Mouse (Mus musculus) 3134 (cell line): ENCODE data around the gene Mcpt4.
"Not testable (repeated sequence)": the region's sequence is repeated elsewhere in the genome, so short reads cannot be mapped to it uniquely, and the experiment has no call there.

ENCODE experiments used
- DNase-seq: peaks from one replicate; pipeline ENCODE4 v3.0.0-alpha.2; 2011; ENCODE audit warnings: low spot score; ENCODE audit not compliant: insufficient read length; ENCODE audit errors: extremely low read depth

Mcpt4 gene

DNA sequence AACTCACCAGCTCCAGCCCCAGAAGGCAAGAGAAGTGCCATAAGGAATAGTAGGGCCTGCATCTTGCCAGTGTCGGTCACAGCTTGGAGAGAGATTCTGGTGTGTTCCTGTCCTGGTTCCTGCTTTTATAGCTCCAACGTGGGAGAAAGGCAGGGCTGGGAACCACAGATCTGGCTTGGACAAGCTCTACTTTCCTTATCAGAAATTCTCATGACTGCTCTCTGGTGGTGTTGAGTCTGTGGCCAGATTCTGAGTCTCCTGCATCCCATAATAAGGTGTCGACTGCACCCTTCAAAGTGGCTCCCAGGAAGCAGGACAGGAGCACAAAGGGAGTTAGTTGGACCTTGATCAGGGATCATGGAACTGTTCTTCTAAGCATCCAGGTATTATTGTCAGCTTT lies at the start of gene Mcpt4:
Mcpt4 (minus strand) TSS at position 101 of the 400 bp plus-strand sequence.
- not testable (repeated sequence) for DNase-seq

GRCm38 (mm10) chr14:56105447-56106180 lies 43.5 kb upstream of the Mcpt4 start:
- no peak for DNase-seq

DNA sequence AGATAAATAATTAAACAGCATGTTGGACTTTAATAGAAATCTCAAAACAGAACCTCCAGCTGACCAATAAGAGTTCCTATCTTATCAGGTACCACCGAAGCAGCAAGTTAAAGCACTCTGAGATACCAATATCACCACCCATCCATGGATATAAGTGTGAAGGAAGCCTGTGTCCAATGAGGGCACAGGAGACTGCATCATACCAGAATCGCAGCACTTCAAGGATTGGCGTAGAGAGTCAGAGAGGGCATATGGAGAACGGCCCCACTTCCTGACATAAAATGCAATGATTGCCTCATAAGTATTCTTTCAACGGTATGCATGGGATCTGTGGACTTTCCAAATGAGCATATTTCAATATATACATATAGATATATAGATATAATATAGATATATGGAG lies 42.9 kb upstream of the Mcpt4 start:
- DNase-seq, result no peak

DNA sequence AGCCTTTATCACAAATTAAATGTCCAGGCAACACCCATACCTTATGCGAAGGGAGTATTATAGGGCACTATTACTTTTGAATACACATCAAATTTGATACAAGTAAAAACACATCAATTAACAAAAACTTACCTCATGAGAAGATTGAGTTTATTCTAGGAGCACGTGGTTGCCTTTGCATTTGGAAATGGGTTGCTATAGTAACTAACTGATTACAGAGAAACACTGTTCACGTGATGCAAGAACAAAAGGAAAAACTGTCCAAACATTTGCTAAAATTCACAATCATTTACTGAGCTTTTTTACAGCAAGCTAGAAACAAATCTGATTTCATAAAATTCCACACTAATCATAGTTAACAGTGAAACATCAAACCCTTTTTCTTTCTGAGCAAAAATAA lies 41.3 kb upstream of the Mcpt4 start:
- DNase-seq, result no peak

- DNase-seq, result no peak
These were observed 40.3 kb upstream of the Mcpt4 start, which contains the start of gene Ctsg for GRCm38 (mm10) chr14:56102386-56102785. Ctsg (minus strand) TSS chr14:56102574.

DNA sequence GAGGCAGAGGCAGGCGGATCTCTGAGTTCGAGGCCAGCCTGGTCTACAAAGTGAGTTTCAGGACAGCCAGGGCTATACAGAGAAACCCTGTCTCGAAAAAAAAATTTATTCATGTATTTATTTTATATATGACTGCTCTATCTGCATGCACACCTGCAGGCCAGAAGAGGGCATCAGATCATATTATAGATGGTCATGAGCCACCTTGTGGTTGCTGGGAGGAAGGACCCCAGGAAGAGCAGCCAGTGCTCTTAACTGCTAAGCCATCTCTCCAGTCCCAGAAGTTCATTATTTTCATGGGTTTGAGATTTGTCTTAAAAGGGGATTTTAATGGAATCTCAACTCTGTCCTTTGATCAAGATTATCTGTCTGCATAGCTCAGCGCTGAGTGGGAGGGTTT lies 36.8 kb upstream of the Mcpt4 start:
- peak; percentile 9 for DNase-seq

DNA sequence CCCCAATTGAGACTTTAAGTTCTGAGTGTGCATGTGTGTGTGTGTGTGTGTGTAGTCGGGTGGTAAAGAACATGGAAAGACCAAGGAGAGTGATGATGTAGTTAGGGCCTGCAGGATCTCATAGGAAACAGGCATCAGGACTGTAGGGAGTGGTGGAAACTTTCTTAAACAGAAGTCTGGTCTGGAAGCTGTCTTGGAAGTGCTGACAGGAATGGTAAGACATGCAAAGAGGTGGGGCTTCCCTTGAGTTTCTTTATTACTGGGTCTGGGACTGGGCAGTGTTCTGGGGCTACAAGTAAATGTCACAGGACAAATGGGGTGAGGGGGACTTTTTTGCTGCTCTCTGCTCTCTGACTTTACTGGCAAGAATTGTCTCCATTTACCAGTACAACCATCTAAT lies 35.5 kb upstream of the Mcpt4 start:
- DNase-seq, result no peak

DNA sequence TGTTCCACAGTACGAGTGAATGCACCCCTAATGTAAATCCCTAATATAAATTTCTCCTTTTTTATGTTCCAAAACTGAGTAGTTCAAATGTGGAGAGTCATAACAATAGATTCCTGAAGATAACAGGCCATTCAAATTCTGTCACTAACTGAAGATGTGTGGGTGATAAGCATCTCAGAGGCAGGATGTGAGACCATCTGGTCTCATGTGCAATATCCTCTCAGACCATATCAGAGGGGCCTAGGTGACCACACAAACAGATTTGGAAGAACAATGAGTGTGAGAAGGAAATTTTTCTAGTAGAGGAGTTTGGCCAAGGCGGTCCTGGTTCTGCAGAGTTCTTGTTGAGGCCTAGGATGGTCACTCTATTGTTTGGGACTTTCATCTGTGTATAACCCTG lies 31.2 kb upstream of the Mcpt4 start:
- no peak for DNase-seq

DNA sequence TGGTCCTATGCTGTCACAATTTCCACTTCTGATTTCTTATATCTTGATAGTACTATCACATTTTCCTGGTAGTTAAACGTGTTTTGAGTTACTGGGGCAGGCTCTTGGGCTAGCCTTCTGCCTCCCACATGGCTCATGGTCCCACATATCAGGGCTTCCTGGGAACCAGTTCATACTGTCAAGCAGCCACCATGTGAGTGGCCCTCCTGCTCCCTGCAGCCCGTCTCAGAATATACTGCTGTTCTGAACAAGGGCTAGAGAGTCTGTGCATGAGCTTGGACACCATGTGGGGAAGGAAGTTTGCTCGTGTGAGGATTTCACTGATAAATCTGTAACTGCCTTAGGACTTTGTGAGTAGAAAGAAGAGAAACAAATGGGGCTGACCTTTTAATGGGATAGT lies 24.6 kb upstream of the Mcpt4 start:
- no peak for DNase-seq

DNA sequence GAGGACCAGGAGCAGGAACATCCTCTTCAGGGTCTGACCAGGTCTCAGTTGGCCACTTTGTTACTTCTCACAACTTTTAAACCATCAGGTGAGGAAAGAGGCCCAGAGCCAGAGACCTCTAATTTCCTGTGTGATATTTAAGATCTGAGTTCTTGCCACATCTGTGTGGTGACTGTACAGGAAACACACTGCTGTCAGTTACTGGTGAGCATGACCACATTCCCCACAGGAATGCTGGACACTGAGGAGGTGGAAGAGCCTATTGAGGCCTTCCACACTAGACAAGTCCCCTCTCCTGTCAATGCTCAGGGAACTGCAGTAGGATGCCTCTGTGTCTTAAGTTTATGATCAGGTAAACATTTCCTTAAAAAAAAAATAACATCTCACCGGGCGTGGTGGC lies 23.1 kb upstream of the Mcpt4 start, which contains the start of gene Mcpt8:
Mcpt8 (minus strand) TSS at position 107 of the 400 bp plus-strand sequence.
- DNase-seq, result peak; percentile 32

GRCm38 (mm10) chr14:56082016-56082415 lies 19.9 kb upstream of the Mcpt4 start:
- DNase-seq, result no peak

GRCm38 (mm10) chr14:56057722-56058121 lies 4.4 kb downstream of the Mcpt4 start:
- no peak for DNase-seq

GRCm38 (mm10) chr14:56055408-56055807 lies 6.7 kb downstream of the Mcpt4 start:
- no peak for DNase-seq

- DNase-seq, result not testable (repeated sequence)
These were observed 20.3 kb downstream of the Mcpt4 start, which contains the start of gene Mcpt2 for GRCm38 (mm10) chr14:56041792-56042191. Mcpt2 (plus strand) TSS chr14:56042041.

DNA sequence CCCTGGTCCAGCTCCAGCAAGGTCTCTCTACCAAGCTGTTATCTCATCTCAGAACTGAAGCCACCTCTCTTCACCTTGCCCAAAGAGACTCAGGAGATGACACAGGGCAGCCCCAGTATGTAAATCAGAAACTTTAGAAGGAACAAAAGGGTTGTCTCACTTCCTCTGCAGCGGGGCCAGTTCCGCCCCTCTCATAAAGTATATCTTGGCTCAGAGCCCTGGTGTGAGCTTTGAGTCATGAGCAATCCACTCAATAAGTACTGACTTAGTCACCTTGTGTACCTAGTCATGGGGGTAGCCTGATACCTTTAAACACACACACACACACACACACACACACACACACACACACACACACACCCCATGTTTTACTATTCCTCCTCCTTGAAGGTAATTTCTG lies 27.7 kb downstream of the Mcpt4 start:
- peak; percentile 20 for DNase-seq

GRCm38 (mm10) chr14:56030395-56030794 lies 31.7 kb downstream of the Mcpt4 start, which contains the start of gene Mcpt9:
Mcpt9 (minus strand) TSS chr14:56030495.
- DNase-seq, result not testable (repeated sequence)

DNA sequence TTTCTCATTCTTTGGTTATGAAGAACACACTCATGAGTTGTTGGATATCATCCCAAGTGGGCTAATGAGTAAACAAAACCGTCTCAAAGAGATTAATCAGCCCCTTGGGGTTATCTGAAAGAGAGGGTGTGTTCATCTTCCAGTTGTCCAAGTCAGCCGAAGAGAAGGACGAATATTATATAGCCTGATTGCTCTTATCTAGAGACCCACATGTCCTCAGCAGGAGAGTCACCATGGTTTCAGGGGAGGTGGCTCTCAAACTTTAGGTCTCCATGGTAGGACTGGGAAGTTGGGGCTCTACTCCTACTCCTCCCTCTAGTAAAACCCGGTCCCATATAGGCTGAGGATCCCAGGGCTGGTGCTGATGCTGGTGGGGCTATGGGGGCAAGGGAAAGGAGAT lies 40.8 kb downstream of the Mcpt4 start:
- not testable (repeated sequence) for DNase-seq

DNA sequence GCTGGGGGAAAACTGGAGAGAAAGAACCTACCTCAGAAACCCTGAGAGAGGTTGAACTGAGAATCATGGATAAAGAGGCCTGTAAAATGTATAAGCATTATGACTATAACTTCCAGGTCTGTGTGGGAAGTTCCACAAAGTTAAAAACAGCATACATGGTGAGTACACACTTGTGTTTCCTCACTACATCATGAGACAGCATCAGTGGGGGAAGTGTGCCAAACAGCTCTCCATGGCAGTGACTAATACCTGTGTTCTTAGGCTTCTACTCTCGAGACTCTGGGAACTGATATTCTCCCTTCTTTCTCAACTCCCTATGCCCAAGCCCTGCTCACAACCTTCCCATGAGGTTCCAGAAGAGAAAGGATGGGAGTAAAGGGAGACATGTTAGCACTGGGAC lies 42.7 kb downstream of the Mcpt4 start:
- DNase-seq, result no peak

DNA sequence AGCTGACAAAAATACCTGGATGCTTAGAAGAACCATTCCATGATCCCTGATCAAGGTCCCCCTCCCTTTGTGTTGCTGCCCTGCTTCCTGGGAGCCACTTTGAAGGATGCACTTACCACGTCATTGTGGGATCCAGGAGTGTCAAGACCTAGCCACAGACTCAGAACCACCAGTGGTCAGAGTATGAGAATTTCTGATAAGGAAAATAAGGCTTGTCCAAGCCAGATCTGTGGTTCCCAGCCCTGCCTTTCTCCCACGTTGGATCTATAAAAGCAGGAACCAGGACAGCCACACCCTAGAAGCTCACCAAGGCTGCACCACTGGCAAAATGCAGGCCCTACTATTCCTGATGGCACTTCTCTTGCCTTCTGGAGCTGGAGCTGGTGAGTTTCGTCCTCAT lies 44.4 kb downstream of the Mcpt4 start, which contains the start of gene Mcpt1:
Mcpt1 (plus strand) TSS at position 301 of the 400 bp plus-strand sequence.
- DNase-seq, result not testable (repeated sequence)

DNA sequence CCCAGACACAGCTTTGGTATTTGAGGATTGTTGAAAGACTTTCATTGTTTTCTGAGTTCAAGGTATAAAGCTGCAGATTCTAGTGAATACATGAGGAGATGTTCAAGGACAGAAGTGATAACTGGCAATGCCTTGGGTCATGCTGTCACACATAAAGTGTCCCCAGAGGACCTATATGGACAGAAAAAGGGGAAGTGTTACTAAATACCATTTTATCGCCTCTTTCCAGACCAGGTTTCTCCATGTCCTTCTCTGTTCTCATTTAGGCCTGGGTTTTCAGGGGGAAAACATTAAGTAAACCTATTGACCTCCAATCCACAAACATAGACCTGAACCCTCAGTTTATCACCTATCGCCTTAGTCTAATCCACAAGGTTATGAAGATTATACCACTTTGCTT lies 48.2 kb downstream of the Mcpt4 start:
- no peak for DNase-seq

DNA sequence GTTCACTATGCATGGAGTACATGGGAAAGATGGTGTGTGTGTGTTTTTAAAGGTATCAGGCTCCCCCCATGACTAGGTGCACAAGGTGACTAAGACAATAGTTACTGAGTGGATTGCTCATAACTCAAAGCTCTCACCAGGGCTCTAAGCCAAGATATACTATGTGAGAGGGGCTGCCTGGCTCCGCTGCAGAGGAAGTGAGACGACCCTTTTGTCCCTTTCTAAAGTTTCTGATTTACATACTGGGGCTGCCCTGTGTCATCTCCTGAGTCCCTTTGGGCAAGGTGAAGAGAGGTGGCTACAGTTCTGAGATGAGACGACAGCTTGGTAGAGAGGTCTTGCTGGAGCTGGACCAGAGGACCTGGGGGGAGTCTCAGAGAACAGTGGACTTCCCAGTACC lies 49.0 kb downstream of the Mcpt4 start:
- no peak for DNase-seq
